Mouse (Mus musculus): ENCODE results near the gene Dusp9. TPM values are rescaled to one million over a fixed set of nuclear protein-coding genes. Genes with fewer than 3 reads are reported as not detected.

Gene Dusp9
- polyA plus RNA-seq, 1 experiment from 2014 or later = 10.3 TPM

Other genes starting within 250 kb of the Dusp9 start
- gene Gm18336, start 240.7 kb upstream of the Dusp9 start, polyA plus RNA-seq (2016; fragmentation: Nextera tagmentation; extraction: Ambion mirVana) = not detected in 2 replicates
- gene Zfp92, start 228.3 kb upstream of the Dusp9 start, polyA plus RNA-seq (2016; fragmentation: Nextera tagmentation; extraction: Ambion mirVana) = not detected in 2 replicates
- not detected in 2 replicates for gene Trex2, start 204.1 kb upstream of the Dusp9 start, polyA plus RNA-seq (2016; fragmentation: Nextera tagmentation; extraction: Ambion mirVana)
- 61.4 and 63.0 TPM in 2 replicates for gene Haus7, start 180.4 kb upstream of the Dusp9 start, polyA plus RNA-seq (2016; fragmentation: Nextera tagmentation; extraction: Ambion mirVana)
- 71.9 and 72.9 TPM in 2 replicates for gene Bgn, start 155.8 kb upstream of the Dusp9 start, polyA plus RNA-seq (2016; fragmentation: Nextera tagmentation; extraction: Ambion mirVana)
- gene Atp2b3, start 136.3 kb upstream of the Dusp9 start, polyA plus RNA-seq (2016; fragmentation: Nextera tagmentation; extraction: Ambion mirVana) = 0.41 and 0.48 TPM in 2 replicates
- 10.7 and 11.0 TPM in 2 replicates for gene Pnck, start 20.7 kb downstream of the Dusp9 start, polyA plus RNA-seq (2016; fragmentation: Nextera tagmentation; extraction: Ambion mirVana)
- 8.8 and 9.8 TPM in 2 replicates for gene Slc6a8, start 33.7 kb downstream of the Dusp9 start, polyA plus RNA-seq (2016; fragmentation: Nextera tagmentation; extraction: Ambion mirVana)
- 154 and 176 TPM in 2 replicates for gene Bcap31, start 76.8 kb downstream of the Dusp9 start, polyA plus RNA-seq (2016; fragmentation: Nextera tagmentation; extraction: Ambion mirVana)
- gene Abcd1, start 77.2 kb downstream of the Dusp9 start, polyA plus RNA-seq (2016; fragmentation: Nextera tagmentation; extraction: Ambion mirVana) = 12.2 and 12.6 TPM in 2 replicates
- 0.43 and 0.62 TPM in 2 replicates for gene Plxnb3, start 117.7 kb downstream of the Dusp9 start, polyA plus RNA-seq (2016; fragmentation: Nextera tagmentation; extraction: Ambion mirVana)
- 72.5 and 75.2 TPM in 2 replicates for gene Srpk3, start 135.0 kb downstream of the Dusp9 start, polyA plus RNA-seq (2016; fragmentation: Nextera tagmentation; extraction: Ambion mirVana)
- 270 and 279 TPM in 2 replicates for gene Idh3g, start 147.5 kb downstream of the Dusp9 start, polyA plus RNA-seq (2016; fragmentation: Nextera tagmentation; extraction: Ambion mirVana)
- gene Ssr4, start 147.6 kb downstream of the Dusp9 start, polyA plus RNA-seq (2016; fragmentation: Nextera tagmentation; extraction: Ambion mirVana) = 144 and 145 TPM in 2 replicates
- gene Pdzd4, start 185.6 kb downstream of the Dusp9 start, polyA plus RNA-seq (2016; fragmentation: Nextera tagmentation; extraction: Ambion mirVana) = 0.42 and 0.54 TPM in 2 replicates

All from heart, embryonic 12.5 days (tissue).